Mouse (Mus musculus): ENCODE results near the gene Trmu. TPM values are rescaled to one million over a fixed set of nuclear protein-coding genes. Genes with fewer than 3 reads are reported as not detected.
A peak's percentile ranks its signal among the peaks of the same experiment; 100 is the strongest.

Gene Trmu
- 39.0 and 45.6 TPM in 2 replicates for polyA plus RNA-seq (2015; fragmentation: Nextera tagmentation; extraction: Ambion mirVana)

- peak; percentile 94 for ATAC-seq (ENCODE audit: insufficient read depth, low FRiP score, low read depth)
- peaks cover 32% of the 10 kb centered on the region for H3K36me3 ChIP-seq
- under 1% methylated on average over 50 of the region's 50 CpGs for WGBS
Observed at GRCm38 (mm10) chr15:85878848-85879497, at the start of gene Trmu. TSS of gene Trmu (plus strand) at chr15:85879312.

GRCm38 (mm10) chr15:85829470-85829869 is 49.6 kb upstream of the Trmu start:
- no peak overlapping the region for H3K4me2 ChIP-seq
- H3K4me3 ChIP-seq (replicated peaks) = no peak overlapping the region
- no peaks in the 10 kb centered on the region for H3K36me3 ChIP-seq
- ATAC-seq (ENCODE audit: insufficient read depth, low FRiP score, low read depth) = no peak
- 0 out of 2 replicates have a peak, but pooled peaks cover 6% of the 10 kb centered on the region for H3K4me1 ChIP-seq
- WGBS = 71% methylated on average over 5 of the region's 5 CpGs
- no peak overlapping the region for H3K27ac ChIP-seq
- H3K27me3 ChIP-seq (replicated peaks) = no peaks in the 10 kb centered on the region
- no peaks in the 10 kb centered on the region for H3K9me3 ChIP-seq
- no peak overlapping the region for H3K9ac ChIP-seq

More at GRCm38 (mm10) chr15:85878848-85879497, at the start of gene Trmu:
- Histone ChIP-seq H3K4me2 (peak within 1 kb of the TSS; percentile 90), H3K27ac (peak within 1 kb of the TSS; percentile 89), H3K4me3 (replicated peaks) (peak within 1 kb of the TSS; percentile 85), H3K27me3 (replicated peaks) (no peaks in the 10 kb centered on the region), H3K9me3 (no peaks in the 10 kb centered on the region), H3K9ac (peak within 1 kb of the TSS; percentile 92), H3K4me1 (peaks cover 8% of the 10 kb centered on the region; the same call in 1 of the 2 replicates)

- WGBS = under 1% methylated on average over 27 of the region's 27 CpGs
- no peaks in the 10 kb centered on the region for H3K27me3 ChIP-seq (replicated peaks)
- peak within 1 kb of the TSS; percentile 78 for H3K4me2 ChIP-seq
- H3K4me3 ChIP-seq (replicated peaks) = peak within 1 kb of the TSS; percentile 51
- H3K27ac ChIP-seq = no peak within 1 kb of the TSS
- H3K9ac ChIP-seq = peak within 1 kb of the TSS; percentile 14; the same call in 1 of the 2 replicates
- 0 out of 2 replicates have a peak, but pooled peaks cover 6% of the 10 kb centered on the region for H3K4me1 ChIP-seq
- ATAC-seq (ENCODE audit: insufficient read depth, low FRiP score, low read depth) = peak; percentile 92
- no peaks in the 10 kb centered on the region for H3K36me3 ChIP-seq
- H3K9me3 ChIP-seq = no peaks in the 10 kb centered on the region
Observed at GRCm38 (mm10) chr15:85831954-85832590, 47.0 kb upstream of the Trmu start, which contains the start of gene Ttc38. TSS of gene Ttc38 (plus strand) at chr15:85832306.

DNA sequence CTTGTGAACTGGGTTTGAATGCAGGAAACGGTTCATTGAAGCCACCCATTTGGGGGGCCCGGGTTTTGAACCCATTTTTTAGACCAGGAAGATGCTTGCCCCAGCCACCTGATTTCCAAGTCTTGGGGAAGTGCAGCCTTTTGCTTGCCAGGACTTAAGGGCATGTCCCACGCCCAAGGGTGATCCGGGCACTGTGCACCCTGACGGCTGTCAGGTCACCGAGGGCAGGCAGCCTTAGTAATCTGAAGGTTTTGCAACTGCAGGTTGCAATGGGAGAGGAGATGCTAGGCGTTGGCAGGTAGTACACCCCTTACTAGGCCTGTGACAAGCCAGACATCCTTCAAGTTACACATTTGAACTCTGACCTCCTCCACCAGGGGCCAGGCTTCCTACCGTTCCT is 46.5 kb upstream of the Trmu start:
- H3K9me3 ChIP-seq = no peaks in the 10 kb centered on the region
- no peaks in the 10 kb centered on the region for H3K36me3 ChIP-seq
- H3K9ac ChIP-seq = no peak overlapping the region
- WGBS = 39% methylated on average over 8 of the region's 8 CpGs
- peak overlapping the region; percentile 51 for H3K4me3 ChIP-seq (replicated peaks)
- 0 out of 2 replicates have a peak, but pooled peaks cover 6% of the 10 kb centered on the region for H3K4me1 ChIP-seq
- H3K27me3 ChIP-seq (replicated peaks) = no peaks in the 10 kb centered on the region
- no peak for ATAC-seq (ENCODE audit: insufficient read depth, low FRiP score, low read depth)
- H3K27ac ChIP-seq = no peak overlapping the region
- H3K4me2 ChIP-seq = peak overlapping the region; percentile 78

DNA sequence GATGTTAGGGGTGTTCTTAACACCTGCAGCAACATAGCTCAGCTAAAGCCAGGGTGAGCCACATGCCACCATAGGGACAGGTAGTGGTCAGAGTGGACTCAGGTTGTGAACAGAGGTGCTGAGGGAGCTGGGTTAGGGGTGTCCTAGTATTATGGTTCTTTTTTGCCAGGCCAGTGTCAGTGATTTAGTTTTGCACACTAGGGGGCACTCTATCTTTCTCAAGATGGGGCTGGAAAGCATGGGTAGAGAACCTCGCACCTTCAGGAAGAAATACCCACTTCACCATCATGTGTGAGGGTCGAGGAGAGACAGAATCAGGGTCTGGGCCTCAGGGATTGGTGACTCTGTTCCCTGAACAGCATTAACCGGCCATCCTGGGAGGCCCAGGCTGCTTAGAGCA is 43.8 kb upstream of the Trmu start:
- H3K9me3 ChIP-seq = no peaks in the 10 kb centered on the region
- 48% methylated on average over 3 of the region's 3 CpGs for WGBS
- H3K9ac ChIP-seq = no peak overlapping the region
- no peak overlapping the region for H3K27ac ChIP-seq
- no peak overlapping the region for H3K4me3 ChIP-seq (replicated peaks)
- no peaks in the 10 kb centered on the region for H3K36me3 ChIP-seq
- H3K4me1 ChIP-seq = 0 out of 2 replicates have a peak, but pooled peaks cover 6% of the 10 kb centered on the region
- no peak overlapping the region for H3K4me2 ChIP-seq
- ATAC-seq (ENCODE audit: insufficient read depth, low FRiP score, low read depth) = no peak
- no peaks in the 10 kb centered on the region for H3K27me3 ChIP-seq (replicated peaks)

GRCm38 (mm10) chr15:85836887-85837286 is 42.2 kb upstream of the Trmu start:
- H3K27me3 ChIP-seq (replicated peaks) = no peaks in the 10 kb centered on the region
- no peak overlapping the region for H3K4me3 ChIP-seq (replicated peaks)
- WGBS = 85% methylated on average over 5 of the region's 5 CpGs
- H3K36me3 ChIP-seq = no peaks in the 10 kb centered on the region
- H3K9me3 ChIP-seq = no peaks in the 10 kb centered on the region
- 0 out of 2 replicates have a peak, but pooled peaks cover 2% of the 10 kb centered on the region for H3K4me1 ChIP-seq
- no peak overlapping the region for H3K9ac ChIP-seq
- no peak overlapping the region for H3K4me2 ChIP-seq
- no peak overlapping the region for H3K27ac ChIP-seq
- ATAC-seq (ENCODE audit: insufficient read depth, low FRiP score, low read depth) = no peak

DNA sequence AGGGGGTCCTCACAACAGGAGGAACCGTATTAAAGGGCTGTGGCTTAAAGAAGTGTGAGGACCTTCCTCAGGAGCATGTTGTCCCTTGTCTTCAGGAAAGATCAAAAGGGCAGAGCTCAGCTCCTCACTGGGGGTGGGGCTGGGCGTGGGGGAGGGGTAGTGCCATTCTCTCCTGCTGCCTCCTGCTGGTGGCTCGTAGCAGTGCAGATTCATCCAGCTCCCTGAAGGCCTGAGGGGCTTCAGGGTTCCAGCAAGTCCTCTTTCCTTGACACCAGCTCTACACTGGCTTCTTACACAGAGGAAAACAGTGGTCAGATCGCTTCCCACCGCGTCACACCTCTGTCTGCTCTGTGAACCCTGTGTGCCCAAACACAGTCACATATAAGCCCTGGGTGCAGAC is 38.1 kb upstream of the Trmu start:
- no peak for ATAC-seq (ENCODE audit: insufficient read depth, low FRiP score, low read depth)
- H3K36me3 ChIP-seq = no peaks in the 10 kb centered on the region
- no peak overlapping the region for H3K4me2 ChIP-seq
- no peaks in the 10 kb centered on the region for H3K27me3 ChIP-seq (replicated peaks)
- no peak overlapping the region for H3K4me3 ChIP-seq (replicated peaks)
- no peaks in the 10 kb centered on the region for H3K9me3 ChIP-seq
- H3K4me1 ChIP-seq = no peaks in the 10 kb centered on the region
- no peak overlapping the region for H3K27ac ChIP-seq
- 40% methylated on average over 6 of the region's 6 CpGs for WGBS
- no peak overlapping the region for H3K9ac ChIP-seq

GRCm38 (mm10) chr15:85841796-85842360 is 37.2 kb upstream of the Trmu start:
- peak; percentile 27; the same call in 1 of the 2 replicates for ATAC-seq (ENCODE audit: insufficient read depth, low FRiP score, low read depth)
- no peaks in the 10 kb centered on the region for H3K36me3 ChIP-seq
- H3K9ac ChIP-seq = no peak overlapping the region
- H3K4me1 ChIP-seq = no peaks in the 10 kb centered on the region
- H3K27ac ChIP-seq = no peak overlapping the region
- H3K9me3 ChIP-seq = no peaks in the 10 kb centered on the region
- no peaks in the 10 kb centered on the region for H3K27me3 ChIP-seq (replicated peaks)
- WGBS = 70% methylated on average over 5 of the region's 5 CpGs
- no peak overlapping the region for H3K4me3 ChIP-seq (replicated peaks)
- H3K4me2 ChIP-seq = no peak overlapping the region

DNA sequence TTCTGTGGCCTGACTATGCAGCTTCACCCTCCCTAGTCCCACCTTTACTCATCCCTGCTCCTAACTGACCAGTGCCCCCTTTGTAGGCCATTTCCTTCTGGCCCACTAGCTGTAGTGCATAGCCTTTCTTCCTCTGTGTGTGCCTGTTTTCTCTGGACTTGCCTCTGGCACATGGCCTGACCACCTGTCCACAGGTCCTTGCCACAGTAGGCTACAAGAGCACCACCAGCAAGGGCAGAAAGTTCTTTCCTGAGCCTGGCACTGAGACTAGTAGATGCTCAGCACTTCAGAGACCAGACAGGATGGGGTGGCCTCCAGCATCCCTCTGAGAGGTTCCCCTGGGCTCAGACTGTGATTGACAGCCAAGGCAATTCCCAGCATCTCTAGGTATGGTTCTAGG is 34.0 kb upstream of the Trmu start:
- Histone ChIP-seq H3K9me3 (no peaks in the 10 kb centered on the region), H3K9ac (no peak overlapping the region), H3K4me2 (no peak overlapping the region), H3K4me1 (no peaks in the 10 kb centered on the region), H3K27me3 (replicated peaks) (no peaks in the 10 kb centered on the region), H3K27ac (no peak overlapping the region), H3K36me3 (no peaks in the 10 kb centered on the region), H3K4me3 (replicated peaks) (no peak overlapping the region)
- ATAC-seq (ENCODE audit: insufficient read depth, low FRiP score, low read depth) = no peak

DNA sequence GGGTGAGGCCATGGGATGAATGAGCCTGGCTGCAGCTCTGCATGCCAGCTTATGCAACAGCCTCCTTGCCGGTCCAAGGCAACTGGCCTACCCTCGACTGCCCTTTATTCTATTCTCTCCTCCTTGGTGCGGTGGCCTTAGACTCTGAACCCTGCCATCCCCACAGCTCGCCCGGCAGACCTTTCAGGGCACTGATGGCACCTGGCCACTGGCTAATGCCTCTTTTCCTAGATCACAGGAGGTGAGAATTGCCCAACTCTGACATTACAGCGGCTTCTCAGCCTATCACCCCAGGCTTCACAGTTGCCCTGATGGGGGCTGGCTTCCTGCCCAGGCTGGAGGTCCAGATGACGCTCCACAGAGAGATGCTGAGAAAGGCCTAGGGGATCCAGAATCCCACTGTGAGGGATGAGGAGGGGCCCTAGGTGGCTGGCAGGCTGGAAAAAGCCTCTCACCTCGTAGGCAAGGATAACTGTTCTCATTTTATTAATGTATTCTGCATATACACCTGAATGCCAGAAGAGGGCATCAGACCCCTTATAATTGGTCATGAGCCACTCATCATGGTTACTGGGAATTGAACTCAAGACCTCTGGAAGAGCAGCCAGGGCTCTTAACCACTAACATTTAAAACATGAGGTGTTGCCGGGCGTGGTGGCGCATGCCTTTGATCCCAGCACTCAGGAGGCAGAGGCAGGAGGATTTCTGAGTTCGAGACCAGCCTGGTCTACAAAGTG is 27.3 kb upstream of the Trmu start:
- Histone ChIP-seq H3K27me3 (replicated peaks) (no peaks in the 10 kb centered on the region), H3K36me3 (no peaks in the 10 kb centered on the region), H3K9ac (no peak overlapping the region), H3K4me1 (no peaks in the 10 kb centered on the region), H3K9me3 (no peaks in the 10 kb centered on the region), H3K4me2 (no peak overlapping the region), H3K4me3 (replicated peaks) (no peak overlapping the region), H3K27ac (no peak overlapping the region)
- 77% methylated on average over 12 of the region's 12 CpGs for WGBS
- ATAC-seq (ENCODE audit: insufficient read depth, low FRiP score, low read depth) = no peak

GRCm38 (mm10) chr15:85858980-85859489 is 20.1 kb upstream of the Trmu start:
- Histone ChIP-seq H3K9ac (peak overlapping the region; percentile 77), H3K27me3 (replicated peaks) (no peaks in the 10 kb centered on the region), H3K36me3 (peaks cover 16% of the 10 kb centered on the region), H3K4me1 (peaks cover 15% of the 10 kb centered on the region; the same call in 1 of the 2 replicates), H3K9me3 (no peaks in the 10 kb centered on the region), H3K4me2 (peak overlapping the region; percentile 87), H3K4me3 (replicated peaks) (peak overlapping the region; percentile 86), H3K27ac (peak overlapping the region; percentile 76)
- peak; percentile 16 for ATAC-seq (ENCODE audit: insufficient read depth, low FRiP score, low read depth)
- WGBS = 12% methylated on average over 15 of the region's 15 CpGs
